Mouse (Mus musculus) B cell, adult 62 days (primary cell): Measurements from ENCODE around the gene Pigq. TPM values are rescaled to one million over a fixed set of nuclear protein-coding genes. Genes with fewer than 3 reads are reported as not detected.

Experiments used
- total RNA-seq: library from RNA; stranded (reverse); gene quantifications from 4 replicates; pipeline ENCODE4 v1.2.4, GENCODE M21; 2023

Gene Pigq
- 64.5 to 69.3 TPM (median 67.8 TPM) in 4 replicates for total RNA-seq

DNA sequence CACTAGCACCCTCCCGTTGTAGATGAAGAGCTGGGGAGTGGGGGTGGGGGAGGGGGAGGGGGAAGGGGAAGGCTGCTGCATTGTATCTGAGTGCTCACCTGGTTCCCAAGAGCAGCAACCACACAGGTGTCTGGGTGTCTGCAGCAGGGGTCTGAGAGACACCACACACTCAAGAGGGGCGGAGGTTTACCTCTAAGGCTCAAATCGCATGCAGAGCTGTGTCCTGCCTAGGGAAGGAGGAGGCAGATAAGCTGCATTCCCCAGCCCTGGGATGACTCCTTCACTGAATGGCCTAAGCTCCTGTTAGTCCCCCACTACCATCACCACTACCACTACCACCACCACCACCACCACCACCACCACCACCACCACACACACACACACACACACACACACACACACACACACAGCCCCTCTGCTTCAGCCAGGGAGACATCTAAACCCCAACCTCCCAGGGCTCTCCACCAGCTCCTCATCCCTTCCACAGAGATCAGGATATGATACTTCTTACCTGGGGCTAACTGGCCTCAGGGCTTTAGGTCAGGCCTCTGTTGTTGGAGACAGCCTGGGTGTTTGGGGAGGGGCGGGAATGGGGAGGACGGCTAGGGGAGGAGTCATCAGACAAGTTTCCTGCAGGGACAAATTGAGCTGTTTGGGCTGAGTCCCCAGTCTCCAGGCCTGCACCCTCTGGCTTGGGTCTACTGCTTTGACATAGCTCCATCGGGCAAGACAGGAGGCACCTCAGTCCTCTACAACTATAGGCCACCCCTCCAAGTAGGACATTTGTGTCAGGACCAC lies at the start of gene Pigq, which contains the start of gene Nhlrc4:
TSS of gene Pigq (minus strand) at position 571 of the 798 bp plus-strand sequence.
TSS of gene Nhlrc4 (minus strand) at position 596 of the 798 bp plus-strand sequence.

GRCm38 (mm10) chr17:25985306-25986294 lies 40.9 kb upstream of the Pigq start, which contains the start of gene Capn15:
Gene Capn15 (minus strand): TSS chr17:25985796.

DNA sequence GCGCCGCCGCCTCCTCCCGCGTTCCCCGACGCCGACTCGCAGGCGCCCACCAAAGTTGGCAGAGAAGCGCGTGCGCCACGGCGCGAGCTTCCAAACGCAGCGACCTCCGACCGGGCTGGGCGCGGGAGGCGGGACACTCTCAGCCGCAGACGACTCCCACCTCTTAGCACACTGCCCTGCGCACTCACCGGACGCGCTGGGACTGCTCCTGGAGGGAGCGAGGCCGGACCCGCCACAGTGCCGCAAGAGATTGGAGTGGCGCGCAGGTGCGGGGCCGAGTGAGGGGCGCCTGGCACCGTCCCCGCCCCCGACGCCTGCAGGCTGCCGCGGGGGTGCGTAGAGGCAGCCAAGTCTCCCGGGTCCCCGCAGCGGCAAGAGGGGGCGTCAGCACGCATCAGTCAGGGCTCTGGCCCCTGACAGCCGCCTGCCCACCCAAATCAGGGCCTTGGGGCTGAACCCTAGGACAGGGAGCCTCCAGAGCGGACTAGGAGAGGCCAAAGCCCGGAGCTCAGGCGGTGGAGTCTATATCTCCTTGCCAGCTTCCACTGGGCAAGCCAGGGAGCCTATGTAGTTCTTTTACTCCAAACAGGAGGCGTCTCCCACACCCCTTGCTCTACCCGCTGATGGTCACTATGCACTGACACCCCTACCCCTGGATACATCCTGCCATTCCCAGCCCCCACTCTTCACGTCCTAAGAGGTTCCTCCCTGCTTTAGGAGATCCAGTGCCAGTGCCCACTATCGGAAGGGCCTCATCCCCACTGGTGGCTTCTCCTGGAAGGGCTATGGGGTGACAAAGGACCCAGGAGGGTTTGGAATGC lies 7.3 kb upstream of the Pigq start, which contains the start of gene A930017K11Rik:
TSS of gene A930017K11Rik (minus strand) at position 763 of the 821 bp plus-strand sequence.

DNA sequence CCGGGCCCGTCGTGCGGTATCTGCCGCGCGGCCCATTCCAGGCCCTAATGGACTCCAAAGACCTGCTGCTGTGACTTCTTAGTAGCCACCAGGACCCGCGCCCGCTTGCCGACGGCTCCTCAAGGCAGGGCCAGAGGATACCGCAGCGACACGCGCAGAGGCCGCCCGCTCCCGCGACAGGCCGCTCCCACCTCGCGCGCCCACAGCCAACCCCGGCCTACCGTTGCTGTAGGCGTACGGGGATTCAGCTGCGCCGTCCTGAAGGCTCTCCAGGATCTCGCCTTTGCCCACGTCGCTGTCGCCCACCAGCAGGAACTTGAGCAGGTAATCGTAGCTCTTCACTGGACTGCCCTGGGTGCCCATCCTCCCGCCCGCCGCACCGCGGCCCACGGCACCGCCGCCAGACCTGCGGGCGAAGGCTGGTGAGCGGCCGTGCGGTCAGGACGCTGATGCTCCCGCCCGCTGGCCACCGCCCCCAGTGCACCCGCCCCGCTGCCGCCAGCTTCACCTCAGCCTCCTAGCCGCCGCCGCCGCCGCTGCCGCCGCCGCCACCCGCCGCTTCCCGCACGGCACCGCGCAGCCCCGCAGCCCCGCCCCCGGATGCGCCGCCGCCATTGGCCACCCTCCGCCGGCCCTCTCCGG lies 25.5 kb downstream of the Pigq start, which contains the start of gene Rab40c:
TSS of gene Rab40c (minus strand) at position 584 of the 642 bp plus-strand sequence.

GRCm38 (mm10) chr17:25880196-25880910 lies 64.4 kb downstream of the Pigq start, which contains the start of gene Wfikkn1:
Gene Wfikkn1 (minus strand): TSS chr17:25880858.

Other genes starting within 250 kb of the Pigq start
- not detected in 4 replicates for gene Gng13, start 227.8 kb downstream of the Pigq start, total RNA-seq
- gene Chtf18, start 217.5 kb downstream of the Pigq start, total RNA-seq = 7.5 to 10.0 TPM (median 8.2 TPM) in 4 replicates
- 5.7 to 7.8 TPM (median 6.6 TPM) in 4 replicates for gene Rpusd1, start 217.3 kb downstream of the Pigq start, total RNA-seq
- 0.21 to 0.22 TPM in 2 of 4 replicates, not detected in the others for gene Mslnl, start 208.9 kb downstream of the Pigq start, total RNA-seq
- gene Msln, start 190.6 kb downstream of the Pigq start, total RNA-seq = 0.83 TPM in 1 of 4 replicates, not detected in the others
- gene Narfl, start 171.2 kb downstream of the Pigq start, total RNA-seq = 33.4 to 44.4 TPM (median 34.9 TPM) in 4 replicates
- gene Haghl, start 159.3 kb downstream of the Pigq start, total RNA-seq = 19.7 to 25.0 TPM (median 23.7 TPM) in 4 replicates
- not detected in 4 replicates for gene Ccdc78, start 158.4 kb downstream of the Pigq start, total RNA-seq
- gene Fam173a, start 152.0 kb downstream of the Pigq start, total RNA-seq = 41.7 to 46.0 TPM (median 43.2 TPM) in 4 replicates
- 2.5 TPM in 1 of 4 replicates, not detected in the others for gene AC134908.4, start 149.3 kb downstream of the Pigq start, total RNA-seq
- 10.5 to 16.8 TPM (median 13.6 TPM) in 4 replicates for gene Metrn, start 147.8 kb downstream of the Pigq start, total RNA-seq
- gene Fbxl16, start 135.9 kb downstream of the Pigq start, total RNA-seq = not detected in 4 replicates
- gene Wdr24, start 121.3 kb downstream of the Pigq start, total RNA-seq = 18.0 to 20.7 TPM (median 18.5 TPM) in 4 replicates
- gene Jmjd8, start 116.1 kb downstream of the Pigq start, total RNA-seq = 23.7 to 30.8 TPM (median 26.6 TPM) in 4 replicates
- gene Stub1, start 111.5 kb downstream of the Pigq start, total RNA-seq = 54.6 to 61.8 TPM (median 59.7 TPM) in 4 replicates
- gene Rhbdl1, start 107.6 kb downstream of the Pigq start, total RNA-seq = 2.7 to 3.4 TPM (median 2.9 TPM) in 4 replicates
- gene Gm20683, start 103.2 kb downstream of the Pigq start, total RNA-seq = 1.3 to 4.6 TPM (median 2.3 TPM) in 4 replicates
- 60.3 to 71.6 TPM (median 67.0 TPM) in 4 replicates for gene Rhot2, start 100.1 kb downstream of the Pigq start, total RNA-seq
- 31.7 to 38.7 TPM (median 35.9 TPM) in 4 replicates for gene Wdr90, start 83.4 kb downstream of the Pigq start, total RNA-seq
- gene Mcrip2, start 76.2 kb downstream of the Pigq start, total RNA-seq = 1.4 to 5.1 TPM (median 2.8 TPM) in 4 replicates
- 19.5 to 27.4 TPM (median 23.1 TPM) in 4 replicates for gene Mettl26, start 69.9 kb downstream of the Pigq start, total RNA-seq
- gene Wfikkn1, start 64.1 kb downstream of the Pigq start, total RNA-seq = 5.2 to 8.4 TPM (median 7.1 TPM) in 4 replicates
- 22.5 to 27.0 TPM (median 25.2 TPM) in 4 replicates for gene Rab40c, start 25.2 kb downstream of the Pigq start, total RNA-seq
- gene Nhlrc4, start within 50 bp of the Pigq start, total RNA-seq = not detected in 4 replicates
- gene A930017K11Rik, start 7.6 kb upstream of the Pigq start, total RNA-seq = not detected in 4 replicates
- gene Capn15, start 40.9 kb upstream of the Pigq start, total RNA-seq = 37.2 to 41.1 TPM (median 38.7 TPM) in 4 replicates
- 8.4 to 9.0 TPM (median 8.7 TPM) in 4 replicates for gene Rab11fip3, start 124.6 kb upstream of the Pigq start, total RNA-seq
- gene Decr2, start 145.4 kb upstream of the Pigq start, total RNA-seq = 3.7 to 4.7 TPM (median 4.5 TPM) in 4 replicates
- 0.75 to 1.6 TPM (median 1.1 TPM) in 4 replicates for gene Nme4, start 150.7 kb upstream of the Pigq start, total RNA-seq
- 21.2 to 25.3 TPM (median 22.8 TPM) in 4 replicates for gene Tmem8, start 168.4 kb upstream of the Pigq start, total RNA-seq
- gene Mrpl28, start 178.6 kb upstream of the Pigq start, total RNA-seq = 43.5 to 46.7 TPM (median 45.3 TPM) in 4 replicates
- gene Axin1, start 193.8 kb upstream of the Pigq start, total RNA-seq = 77.2 to 93.8 TPM (median 88.9 TPM) in 4 replicates